In the genomic region with DNA sequence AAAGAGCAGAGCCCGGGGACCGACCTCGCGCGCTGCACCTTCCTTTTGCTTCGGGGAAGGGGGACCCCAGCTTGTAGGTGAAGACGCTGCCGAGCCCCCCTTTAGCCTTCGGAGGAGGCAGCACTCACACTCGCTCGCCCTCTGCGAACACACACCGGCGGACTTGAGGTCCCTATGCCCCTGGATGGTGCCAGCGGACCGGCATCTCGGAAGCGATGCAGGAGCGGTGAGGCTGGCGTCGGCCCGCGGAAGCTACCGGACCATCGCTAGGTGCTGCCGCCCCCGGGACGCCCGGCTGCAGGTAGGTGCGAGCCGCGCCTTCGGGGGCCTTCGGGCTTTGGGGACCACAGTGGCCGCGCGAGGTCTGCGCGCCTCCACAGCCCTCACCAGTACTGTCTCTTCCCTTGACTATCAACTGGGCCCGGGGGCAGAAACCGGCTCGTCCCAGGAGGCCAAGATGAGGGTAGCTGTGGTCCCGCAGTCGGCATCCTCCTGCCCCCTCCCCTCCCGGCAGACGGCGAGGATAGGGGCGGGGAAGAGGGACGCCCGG, we compare ENCODE assay signal across 8 mouse cellular contexts. TPM values are rescaled to one million over a fixed set of nuclear protein-coding genes. Genes with fewer than 3 reads are reported as not detected.
DNase-seq lines count a peak whose midpoint lies in the region; ATAC-seq and TF ChIP-seq lines count a peak whose summit lies in the region.

No protein-coding gene starts in this region.

- DNase-seq in adrenal gland, postnatal 25 days = peak; percentile 5
- DNase-seq in adrenal gland, postnatal 36 days = no peak
- no peak for DNase-seq in heart, postnatal 0 days (ENCODE audit: low spot score)
- DNase-seq in limb, embryonic 11.5 days (ENCODE audit: low spot score) = peak; percentile 62

- peaks cover 39% of the 10 kb centered on the region for H3K27me3 ChIP-seq in megakaryocyte, embryonic 14.5 days (replicated peaks)
- H3K27me3 ChIP-seq in heart, postnatal 0 days (ENCODE audit: control insufficient read depth, insufficient read depth, low read length) = peaks cover 27% of the 10 kb centered on the region
- H3K27me3 ChIP-seq in limb, embryonic 11.5 days (ENCODE audit: control insufficient read depth, insufficient read depth, low read length) = peaks cover 23% of the 10 kb centered on the region

- no peaks in the 10 kb centered on the region for H3K36me3 ChIP-seq in megakaryocyte, embryonic 14.5 days (replicated peaks; ENCODE audit: low read length)
- H3K36me3 ChIP-seq in heart, postnatal 0 days (replicated peaks; ENCODE audit: control insufficient read depth, insufficient read depth, low read length) = no peaks in the 10 kb centered on the region
- no peaks in the 10 kb centered on the region for H3K36me3 ChIP-seq in limb, embryonic 11.5 days (ENCODE audit: control insufficient read depth, insufficient read depth, low read length)

- H3K4me1 ChIP-seq in megakaryocyte, embryonic 14.5 days = peaks cover 17% of the 10 kb centered on the region
- H3K4me1 ChIP-seq in heart, postnatal 0 days (ENCODE audit: control insufficient read depth, insufficient read depth) = no peaks in the 10 kb centered on the region
- H3K4me1 ChIP-seq in limb, embryonic 11.5 days (ENCODE audit: control insufficient read depth, insufficient read depth, low read length) = no peaks in the 10 kb centered on the region

- under 1% methylated on average over 47 of the region's 50 CpGs for WGBS in heart, postnatal 0 days
- WGBS in limb, embryonic 11.5 days = 2% methylated on average over 48 of the region's 50 CpGs

- no peak overlapping the region for H3K27ac ChIP-seq in heart, postnatal 0 days (ENCODE audit: low read depth)
- no peak overlapping the region for H3K27ac ChIP-seq in limb, embryonic 11.5 days (replicated peaks; ENCODE audit: low read depth, low read length)

- no peak for TF ChIP-seq CTCF in heart, postnatal 0 days (IDR thresholded peaks at IDR 0.05; ENCODE audit: low read depth)

- peak overlapping the region; percentile 93 for H3K4me2 ChIP-seq in heart, postnatal 0 days (ENCODE audit: low read depth, low read length)
- H3K4me2 ChIP-seq in limb, embryonic 11.5 days (ENCODE audit: low read depth, severe bottlenecking) = peak overlapping the region; percentile 96

- no peak for TF ChIP-seq EP300 in heart, postnatal 0 days (IDR thresholded peaks at IDR 0.05; ENCODE audit: low read depth)

- no peak overlapping the region for H3K9ac ChIP-seq in heart, postnatal 0 days (replicated peaks; ENCODE audit: low read depth, low read length)
- peak overlapping the region; percentile 50; the same call in 1 of the 2 replicates for H3K9ac ChIP-seq in limb, embryonic 11.5 days (ENCODE audit: low read length)

- H3K9me3 ChIP-seq in megakaryocyte, embryonic 14.5 days = no peaks in the 10 kb centered on the region
- no peaks in the 10 kb centered on the region for H3K9me3 ChIP-seq in heart, postnatal 0 days (replicated peaks; ENCODE audit: control insufficient read depth, low read length)
- H3K9me3 ChIP-seq in limb, embryonic 11.5 days (ENCODE audit: control insufficient read depth, low read length) = no peaks in the 10 kb centered on the region

- H3K4me3 ChIP-seq in megakaryocyte, embryonic 14.5 days (replicated peaks) = peak overlapping the region; percentile 56
- H3K4me3 ChIP-seq in heart, postnatal 0 days (ENCODE audit: low read depth, low read length) = peak overlapping the region; percentile 56
- H3K4me3 ChIP-seq in limb, embryonic 11.5 days (ENCODE audit: low read depth, low read length) = peak overlapping the region; percentile 51

- ATAC-seq in megakaryocyte, adult 5-6 weeks (ENCODE audit: poor library complexity, severe bottlenecking) = no peak
- no peak for ATAC-seq in heart, postnatal 0 days (ENCODE audit: insufficient read depth, low read depth)
- peak; percentile 47; the same call in 1 of the 2 replicates for ATAC-seq in limb, embryonic 11.5 days (ENCODE audit: insufficient number of reproducible peaks, low FRiP score, low TSS enrichment, low read depth)
- 0 out of 2 replicates have a peak, but pooled peaks have one; percentile 16 for ATAC-seq in neutrophil, adult 5-6 weeks (ENCODE audit: extremely low read depth, insufficient number of reproducible peaks, low FRiP score, poor library complexity, severe bottlenecking)
- no peak for ATAC-seq in megakaryocyte-erythroid progenitor cell, adult 5-6 weeks (replicated peaks; ENCODE audit: low FRiP score, low TSS enrichment, poor library complexity, severe bottlenecking)

RNA-seq across cellular contexts. Expression of gene Fam19a2, which starts 1.5 kb away (rescaled TPM):
- 0.95 and 1.5 TPM in 2 replicates for total RNA-seq in adrenal gland, postnatal 25 days (2021)
- total RNA-seq in adrenal gland, postnatal 36 days (2021) = 1 to 10 TPM in 1 of 2 experiments, under 1 TPM in 1; 0.82 to 1.7 TPM
- not detected in 2 replicates for polyA plus RNA-seq in megakaryocyte, embryonic 14.5 days (2012; ENCODE audit: insufficient read depth, low replicate concordance)
- total RNA-seq in megakaryocyte, adult 5-6 weeks (2015) = not detected in 2 replicates
- not detected in 2 replicates for total RNA-seq in megakaryocyte, adult 5-6 weeks (2017)
- not detected in 2 replicates for total RNA-seq in heart, postnatal 0 days (2014; rRNA removed; ENCODE audit: low replicate concordance)
- polyA plus RNA-seq in heart, postnatal 0 days (2015; fragmentation: Nextera tagmentation; extraction: Ambion mirVana) = 0.07 and 0.16 TPM in 2 replicates
- polyA plus RNA-seq in limb, embryonic 11.5 days (2014; fragmentation: Nextera tagmentation; extraction: Ambion mirVana) = 2.1 and 2.5 TPM in 2 replicates
- total RNA-seq in neutrophil, adult 5-6 weeks (2017) = not detected in 2 replicates
- not detected in 2 replicates for total RNA-seq in megakaryocyte-erythroid progenitor cell, adult 5-6 weeks (2014; fragmentation: Nextera tagmentation)
- total RNA-seq in megakaryocyte-erythroid progenitor cell, adult 5-6 weeks (2017) = not detected in 2 replicates

Comparison
In these comparisons a context has a peak if more than half of its experiments do, and no peak if none do; other contexts are left out.
1. DNase-seq: peak in adrenal gland, postnatal 25 days (single experiment) and limb, embryonic 11.5 days (single experiment); none in adrenal gland, postnatal 36 days (0 of 2) and heart, postnatal 0 days (single experiment).
2. ATAC-seq: peak in limb, embryonic 11.5 days (single experiment) and neutrophil, adult 5-6 weeks (single experiment); none in megakaryocyte, adult 5-6 weeks (single experiment), heart, postnatal 0 days (single experiment) and megakaryocyte-erythroid progenitor cell, adult 5-6 weeks (single experiment).
3. Peak in every context shown above with its lines, with median percentiles within 50 percentile points of each other: H3K4me3 ChIP-seq.